Mouse (Mus musculus): Measurements from ENCODE around the gene Ndc1. TPM values are rescaled to one million over a fixed set of nuclear protein-coding genes. Genes with fewer than 3 reads are reported as not detected.

Ndc1 gene
- polyA plus RNA-seq, 1 experiment from 2014 or later, result 61.7 TPM

GRCm38 (mm10) chr4:107434356-107435237 is 67.0 kb downstream of the Ndc1 start, which contains the start of gene Glis1:
Gene Glis1 (plus strand): TSS chr4:107434591.
- H3K4me2 ChIP-seq (ENCODE audit: low read depth, low read length), result peak within 1 kb of the TSS; percentile 96
- H3K9me3 ChIP-seq (replicated peaks; ENCODE audit: control insufficient read depth, low read length), result no peaks in the 10 kb centered on the region
- peaks cover 9% of the 10 kb centered on the region; the same call in 1 of the 2 replicates for H3K4me1 ChIP-seq (ENCODE audit: control insufficient read depth, insufficient read depth, low read length)
- peak within 1 kb of the TSS; percentile 65 for H3K4me3 ChIP-seq (ENCODE audit: low read depth, low read length)
- ATAC-seq (replicated peaks; ENCODE audit: insufficient number of reproducible peaks, low FRiP score, low TSS enrichment, low read depth), result peak; percentile 84
- WGBS, result under 1% methylated on average over 111 of the region's 112 CpGs
- DNase-seq (ENCODE audit: low spot score), result peak; percentile 77
- peaks cover 35% of the 10 kb centered on the region for H3K27me3 ChIP-seq (ENCODE audit: control insufficient read depth, insufficient read depth, low read length)
- H3K27ac ChIP-seq (replicated peaks; ENCODE audit: low read depth, low read length), result no peak within 1 kb of the TSS
- no peaks in the 10 kb centered on the region for H3K36me3 ChIP-seq (replicated peaks; ENCODE audit: control insufficient read depth, insufficient read depth, low read depth, low read length)
- peak within 1 kb of the TSS; percentile 60 for H3K9ac ChIP-seq (replicated peaks; ENCODE audit: low read length)

DNA sequence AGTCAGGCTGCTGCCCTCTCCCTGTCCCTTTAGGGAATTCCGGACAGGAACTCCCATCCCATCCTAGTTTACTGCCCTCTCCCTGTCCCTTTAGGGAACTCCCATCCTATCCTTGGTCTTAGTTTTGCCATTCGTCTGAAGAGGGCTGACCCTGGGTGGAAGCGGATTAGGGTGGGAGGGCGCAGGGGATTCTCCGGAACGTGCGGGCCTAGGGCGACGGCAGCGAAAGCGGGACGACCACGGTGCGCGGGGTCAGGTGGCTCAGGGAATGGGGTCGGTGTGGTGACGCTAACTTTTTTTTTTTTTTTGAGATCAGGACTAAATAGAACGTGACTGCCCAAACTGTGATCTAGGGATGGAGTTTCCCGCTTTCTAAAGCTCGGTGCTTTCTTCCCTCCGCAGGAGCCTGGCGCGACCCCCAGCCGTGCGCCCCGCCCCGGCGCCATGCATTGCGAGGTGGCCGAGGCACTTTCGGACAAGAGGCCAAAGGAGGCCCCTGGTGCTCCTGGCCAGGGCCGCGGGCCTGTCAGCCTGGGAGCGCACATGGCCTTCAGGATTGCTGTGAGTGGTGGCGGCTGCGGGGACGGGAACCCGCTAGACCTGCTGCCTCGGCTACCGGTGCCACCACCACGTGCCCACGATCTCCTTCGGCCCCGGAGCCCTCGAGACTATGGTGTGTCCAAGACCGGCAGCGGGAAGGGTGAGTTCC is 67.8 kb downstream of the Ndc1 start:
- Histone ChIP-seq H3K9me3 (replicated peaks; ENCODE audit: control insufficient read depth, low read length) (no peaks in the 10 kb centered on the region), H3K27ac (replicated peaks; ENCODE audit: low read depth, low read length) (no peak overlapping the region), H3K36me3 (replicated peaks; ENCODE audit: control insufficient read depth, insufficient read depth, low read depth, low read length) (no peaks in the 10 kb centered on the region), H3K9ac (replicated peaks; ENCODE audit: low read length) (peak overlapping the region; percentile 60), H3K4me1 (ENCODE audit: control insufficient read depth, insufficient read depth, low read length) (peaks cover 9% of the 10 kb centered on the region; the same call in 1 of the 2 replicates), H3K4me3 (ENCODE audit: low read depth, low read length) (peak overlapping the region; percentile 65), H3K4me2 (ENCODE audit: low read depth, low read length) (peak overlapping the region; percentile 96), H3K27me3 (ENCODE audit: control insufficient read depth, insufficient read depth, low read length) (peaks cover 35% of the 10 kb centered on the region)
- 0 out of 2 replicates have a peak, but pooled peaks have one; percentile 26 for ATAC-seq (replicated peaks; ENCODE audit: insufficient number of reproducible peaks, low FRiP score, low TSS enrichment, low read depth)
- no peak for DNase-seq (ENCODE audit: low spot score)
- 2% methylated on average over 40 of the region's 47 CpGs for whole genome bisulfite sequencing

GRCm38 (mm10) chr4:107436476-107436875 is 68.9 kb downstream of the Ndc1 start:
- no peak overlapping the region for H3K9ac ChIP-seq (replicated peaks; ENCODE audit: low read length)
- peaks cover 9% of the 10 kb centered on the region; the same call in 1 of the 2 replicates for H3K4me1 ChIP-seq (ENCODE audit: control insufficient read depth, insufficient read depth, low read length)
- no peak overlapping the region for H3K4me3 ChIP-seq (ENCODE audit: low read depth, low read length)
- H3K36me3 ChIP-seq (replicated peaks; ENCODE audit: control insufficient read depth, insufficient read depth, low read depth, low read length), result no peaks in the 10 kb centered on the region
- no peak overlapping the region for H3K4me2 ChIP-seq (ENCODE audit: low read depth, low read length)
- peaks cover 38% of the 10 kb centered on the region for H3K27me3 ChIP-seq (ENCODE audit: control insufficient read depth, insufficient read depth, low read length)
- WGBS, result 89% methylated on average over 7 of the region's 7 CpGs
- DNase-seq (ENCODE audit: low spot score), result no peak
- no peak overlapping the region for H3K27ac ChIP-seq (replicated peaks; ENCODE audit: low read depth, low read length)
- H3K9me3 ChIP-seq (replicated peaks; ENCODE audit: control insufficient read depth, low read length), result no peaks in the 10 kb centered on the region
- ATAC-seq (replicated peaks; ENCODE audit: insufficient number of reproducible peaks, low FRiP score, low TSS enrichment, low read depth), result no peak

DNA sequence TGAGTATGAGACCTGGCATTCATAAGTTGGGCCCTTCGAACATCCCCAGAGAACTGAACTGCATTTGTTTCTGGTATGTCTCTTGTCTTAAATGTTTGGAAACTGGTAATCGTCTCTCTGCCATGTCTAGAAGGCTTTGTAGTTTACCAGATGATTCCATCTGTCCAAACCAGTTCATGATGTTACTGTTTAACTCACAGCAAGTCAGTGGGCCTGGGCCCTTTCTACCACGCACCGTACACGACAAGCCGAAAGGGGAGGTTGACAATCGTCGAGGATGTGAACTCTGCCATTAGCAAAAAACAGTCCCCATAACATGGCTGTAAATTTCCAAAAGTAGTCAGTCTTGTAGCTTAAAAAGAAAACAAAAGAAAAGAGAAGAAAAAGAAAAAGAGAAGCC is 71.2 kb downstream of the Ndc1 start:
- ATAC-seq (replicated peaks; ENCODE audit: insufficient number of reproducible peaks, low FRiP score, low TSS enrichment, low read depth) (no peak), DNase-seq (ENCODE audit: low spot score) (no peak)
- H3K9me3 ChIP-seq (replicated peaks; ENCODE audit: control insufficient read depth, low read length), result no peaks in the 10 kb centered on the region
- WGBS, result 85% methylated on average over 8 of the region's 8 CpGs
- peaks cover 9% of the 10 kb centered on the region; the same call in 1 of the 2 replicates for H3K4me1 ChIP-seq (ENCODE audit: control insufficient read depth, insufficient read depth, low read length)
- no peak overlapping the region for H3K4me3 ChIP-seq (ENCODE audit: low read depth, low read length)
- H3K36me3 ChIP-seq (replicated peaks; ENCODE audit: control insufficient read depth, insufficient read depth, low read depth, low read length), result no peaks in the 10 kb centered on the region
- no peak overlapping the region for H3K9ac ChIP-seq (replicated peaks; ENCODE audit: low read length)
- H3K4me2 ChIP-seq (ENCODE audit: low read depth, low read length), result no peak overlapping the region
- H3K27ac ChIP-seq (replicated peaks; ENCODE audit: low read depth, low read length), result no peak overlapping the region
- H3K27me3 ChIP-seq (ENCODE audit: control insufficient read depth, insufficient read depth, low read length), result peaks cover 29% of the 10 kb centered on the region

- no peak for DNase-seq (ENCODE audit: low spot score)
- Histone ChIP-seq H3K9me3 (replicated peaks; ENCODE audit: control insufficient read depth, low read length) (no peaks in the 10 kb centered on the region), H3K4me1 (ENCODE audit: control insufficient read depth, insufficient read depth, low read length) (peaks cover 4% of the 10 kb centered on the region; the same call in 1 of the 2 replicates), H3K4me2 (ENCODE audit: low read depth, low read length) (no peak overlapping the region), H3K27ac (replicated peaks; ENCODE audit: low read depth, low read length) (no peak overlapping the region), H3K4me3 (ENCODE audit: low read depth, low read length) (no peak overlapping the region), H3K9ac (replicated peaks; ENCODE audit: low read length) (no peak overlapping the region; the same call in 1 of the 2 replicates), H3K27me3 (ENCODE audit: control insufficient read depth, insufficient read depth, low read length) (peaks cover 20% of the 10 kb centered on the region), H3K36me3 (replicated peaks; ENCODE audit: control insufficient read depth, insufficient read depth, low read depth, low read length) (no peaks in the 10 kb centered on the region)
- WGBS, result 18% methylated on average over 13 of the region's 13 CpGs
- ATAC-seq (replicated peaks; ENCODE audit: insufficient number of reproducible peaks, low FRiP score, low TSS enrichment, low read depth), result no peak
These were observed 72.7 kb downstream of the Ndc1 start for GRCm38 (mm10) chr4:107440306-107440705.

- Histone ChIP-seq H3K4me1 (ENCODE audit: control insufficient read depth, insufficient read depth, low read length) (no peaks in the 10 kb centered on the region), H3K9ac (replicated peaks; ENCODE audit: low read length) (no peak overlapping the region), H3K27me3 (ENCODE audit: control insufficient read depth, insufficient read depth, low read length) (peaks cover 3% of the 10 kb centered on the region; the same call in 1 of the 2 replicates), H3K27ac (replicated peaks; ENCODE audit: low read depth, low read length) (no peak overlapping the region), H3K4me3 (ENCODE audit: low read depth, low read length) (no peak overlapping the region), H3K9me3 (replicated peaks; ENCODE audit: control insufficient read depth, low read length) (no peaks in the 10 kb centered on the region), H3K4me2 (ENCODE audit: low read depth, low read length) (no peak overlapping the region), H3K36me3 (replicated peaks; ENCODE audit: control insufficient read depth, insufficient read depth, low read depth, low read length) (no peaks in the 10 kb centered on the region)
- ATAC-seq (replicated peaks; ENCODE audit: insufficient number of reproducible peaks, low FRiP score, low TSS enrichment, low read depth), result no peak
- no peak for DNase-seq (ENCODE audit: low spot score)
- WGBS, result 60% methylated on average over 11 of the region's 11 CpGs
These were observed 74.7 kb downstream of the Ndc1 start for GRCm38 (mm10) chr4:107442288-107442687.

GRCm38 (mm10) chr4:107442891-107443483 is 75.4 kb downstream of the Ndc1 start:
- DNase-seq (ENCODE audit: low spot score) (peak; percentile 78), ATAC-seq (replicated peaks; ENCODE audit: insufficient number of reproducible peaks, low FRiP score, low TSS enrichment, low read depth) (no peak; the same call in 1 of the 2 replicates)
- WGBS, result 29% methylated on average over 16 of the region's 16 CpGs
- no peaks in the 10 kb centered on the region for H3K9me3 ChIP-seq (replicated peaks; ENCODE audit: control insufficient read depth, low read length)
- no peaks in the 10 kb centered on the region for H3K4me1 ChIP-seq (ENCODE audit: control insufficient read depth, insufficient read depth, low read length)
- no peaks in the 10 kb centered on the region for H3K36me3 ChIP-seq (replicated peaks; ENCODE audit: control insufficient read depth, insufficient read depth, low read depth, low read length)
- no peak overlapping the region; the same call in 1 of the 2 replicates for H3K9ac ChIP-seq (replicated peaks; ENCODE audit: low read length)
- peaks cover 3% of the 10 kb centered on the region; the same call in 1 of the 2 replicates for H3K27me3 ChIP-seq (ENCODE audit: control insufficient read depth, insufficient read depth, low read length)
- H3K27ac ChIP-seq (replicated peaks; ENCODE audit: low read depth, low read length), result no peak overlapping the region
- H3K4me2 ChIP-seq (ENCODE audit: low read depth, low read length), result no peak overlapping the region
- H3K4me3 ChIP-seq (ENCODE audit: low read depth, low read length), result no peak overlapping the region
